Mouse (Mus musculus): ENCODE measurements around the gene Fgf11. TPM values are rescaled to one million over a fixed set of nuclear protein-coding genes. Genes with fewer than 3 reads are reported as not detected.

Gene Fgf11
- polyA plus RNA-seq, 1 experiment from 2014 or later: 3.4 TPM

Other genes starting within 250 kb of the Fgf11 start
- 27.9 and 33.2 TPM in 2 replicates for gene Efnb3, start 241.7 kb downstream of the Fgf11 start, polyA plus RNA-seq (2015; fragmentation: Nextera tagmentation; extraction: Ambion mirVana)
- gene Wrap53, start 221.6 kb downstream of the Fgf11 start, polyA plus RNA-seq (2015; fragmentation: Nextera tagmentation; extraction: Ambion mirVana): 23.6 and 24.8 TPM in 2 replicates
- 132 and 134 TPM in 2 replicates for gene Trp53, start 221.5 kb downstream of the Fgf11 start, polyA plus RNA-seq (2015; fragmentation: Nextera tagmentation; extraction: Ambion mirVana)
- gene Atp1b2, start 195.9 kb downstream of the Fgf11 start, polyA plus RNA-seq (2015; fragmentation: Nextera tagmentation; extraction: Ambion mirVana): 8.2 and 10.5 TPM in 2 replicates
- gene Shbg, start 184.0 kb downstream of the Fgf11 start, polyA plus RNA-seq (2015; fragmentation: Nextera tagmentation; extraction: Ambion mirVana): not detected in 2 replicates
- 15.7 and 16.2 TPM in 2 replicates for gene Sat2, start 179.8 kb downstream of the Fgf11 start, polyA plus RNA-seq (2015; fragmentation: Nextera tagmentation; extraction: Ambion mirVana)
- gene Fxr2, start 168.9 kb downstream of the Fgf11 start, polyA plus RNA-seq (2015; fragmentation: Nextera tagmentation; extraction: Ambion mirVana): 26.8 and 27.1 TPM in 2 replicates
- gene Sox15, start 146.5 kb downstream of the Fgf11 start, polyA plus RNA-seq (2015; fragmentation: Nextera tagmentation; extraction: Ambion mirVana): 3.2 and 4.8 TPM in 2 replicates
- 58.9 and 63.9 TPM in 2 replicates for gene Mpdu1, start 139.2 kb downstream of the Fgf11 start, polyA plus RNA-seq (2015; fragmentation: Nextera tagmentation; extraction: Ambion mirVana)
- 18.2 and 24.1 TPM in 2 replicates for gene Cd68, start 135.7 kb downstream of the Fgf11 start, polyA plus RNA-seq (2015; fragmentation: Nextera tagmentation; extraction: Ambion mirVana)
- gene Eif4a1, start 129.4 kb downstream of the Fgf11 start, polyA plus RNA-seq (2015; fragmentation: Nextera tagmentation; extraction: Ambion mirVana): 443 and 469 TPM in 2 replicates
- gene Senp3, start 119.8 kb downstream of the Fgf11 start, polyA plus RNA-seq (2015; fragmentation: Nextera tagmentation; extraction: Ambion mirVana): 87.5 and 87.9 TPM in 2 replicates
- 0.73 and 0.87 TPM in 2 replicates for gene Tnfsf13, start 116.1 kb downstream of the Fgf11 start, polyA plus RNA-seq (2015; fragmentation: Nextera tagmentation; extraction: Ambion mirVana)
- gene Tnfsf12, start 106.0 kb downstream of the Fgf11 start, polyA plus RNA-seq (2015; fragmentation: Nextera tagmentation; extraction: Ambion mirVana): 10.8 and 12.9 TPM in 2 replicates
- 4.8 and 5.7 TPM in 2 replicates for gene Tnfsfm13, start 105.8 kb downstream of the Fgf11 start, polyA plus RNA-seq (2015; fragmentation: Nextera tagmentation; extraction: Ambion mirVana)
- gene Polr2a, start 43.2 kb downstream of the Fgf11 start, polyA plus RNA-seq (2015; fragmentation: Nextera tagmentation; extraction: Ambion mirVana): 20.0 and 20.9 TPM in 2 replicates
- gene Slc35g3, start 39.9 kb downstream of the Fgf11 start, polyA plus RNA-seq (2015; fragmentation: Nextera tagmentation; extraction: Ambion mirVana): 0.09 and 0.15 TPM in 2 replicates
- 5.1 and 5.4 TPM in 2 replicates for gene Zbtb4, start 35.9 kb downstream of the Fgf11 start, polyA plus RNA-seq (2015; fragmentation: Nextera tagmentation; extraction: Ambion mirVana)
- 18.6 and 30.0 TPM in 2 replicates for gene Chrnb1, start 5.9 kb downstream of the Fgf11 start, polyA plus RNA-seq (2015; fragmentation: Nextera tagmentation; extraction: Ambion mirVana)
- 8.1 and 8.9 TPM in 2 replicates for gene Tmem102, start 3.8 kb upstream of the Fgf11 start, polyA plus RNA-seq (2015; fragmentation: Nextera tagmentation; extraction: Ambion mirVana)
- gene Gm39566, start 13.4 kb upstream of the Fgf11 start, polyA plus RNA-seq (2015; fragmentation: Nextera tagmentation; extraction: Ambion mirVana): not detected in 2 replicates
- not detected in 2 replicates for gene Spem2, start 16.6 kb upstream of the Fgf11 start, polyA plus RNA-seq (2015; fragmentation: Nextera tagmentation; extraction: Ambion mirVana)
- gene Spem1, start 20.3 kb upstream of the Fgf11 start, polyA plus RNA-seq (2015; fragmentation: Nextera tagmentation; extraction: Ambion mirVana): 0.28 TPM in 1 of 2 replicates, not detected in the other
- 7.6 and 8.7 TPM in 2 replicates for gene Nlgn2, start 35.9 kb upstream of the Fgf11 start, polyA plus RNA-seq (2015; fragmentation: Nextera tagmentation; extraction: Ambion mirVana)
- 325 and 365 TPM in 2 replicates for gene Tmem256, start 36.7 kb upstream of the Fgf11 start, polyA plus RNA-seq (2015; fragmentation: Nextera tagmentation; extraction: Ambion mirVana)
- gene Plscr3, start 44.5 kb upstream of the Fgf11 start, polyA plus RNA-seq (2015; fragmentation: Nextera tagmentation; extraction: Ambion mirVana): 132 and 134 TPM in 2 replicates
- 4.1 and 5.0 TPM in 2 replicates for gene Tnk1, start 56.9 kb upstream of the Fgf11 start, polyA plus RNA-seq (2015; fragmentation: Nextera tagmentation; extraction: Ambion mirVana)
- gene Tmem95, start 76.2 kb upstream of the Fgf11 start, polyA plus RNA-seq (2015; fragmentation: Nextera tagmentation; extraction: Ambion mirVana): 0.31 and 0.73 TPM in 2 replicates
- 20.5 TPM in 2 replicates for gene Kctd11, start 79.5 kb upstream of the Fgf11 start, polyA plus RNA-seq (2015; fragmentation: Nextera tagmentation; extraction: Ambion mirVana)
- gene Acap1, start 93.7 kb upstream of the Fgf11 start, polyA plus RNA-seq (2015; fragmentation: Nextera tagmentation; extraction: Ambion mirVana): 2.7 and 3.1 TPM in 2 replicates
- 7.6 and 8.4 TPM in 2 replicates for gene 2810408A11Rik, start 99.1 kb upstream of the Fgf11 start, polyA plus RNA-seq (2015; fragmentation: Nextera tagmentation; extraction: Ambion mirVana)
- gene Neurl4, start 99.2 kb upstream of the Fgf11 start, polyA plus RNA-seq (2015; fragmentation: Nextera tagmentation; extraction: Ambion mirVana): 7.1 and 7.3 TPM in 2 replicates
- gene Gps2, start 112.0 kb upstream of the Fgf11 start, polyA plus RNA-seq (2015; fragmentation: Nextera tagmentation; extraction: Ambion mirVana): 71.5 and 77.1 TPM in 2 replicates
- 1,601 and 1,681 TPM in 2 replicates for gene Eif5a, start 120.1 kb upstream of the Fgf11 start, polyA plus RNA-seq (2015; fragmentation: Nextera tagmentation; extraction: Ambion mirVana)
- 3.6 and 4.6 TPM in 2 replicates for gene Ybx2, start 133.9 kb upstream of the Fgf11 start, polyA plus RNA-seq (2015; fragmentation: Nextera tagmentation; extraction: Ambion mirVana)
- 23.0 and 23.5 TPM in 2 replicates for gene Slc2a4, start 146.3 kb upstream of the Fgf11 start, polyA plus RNA-seq (2015; fragmentation: Nextera tagmentation; extraction: Ambion mirVana)
- gene Cldn7, start 162.9 kb upstream of the Fgf11 start, polyA plus RNA-seq (2015; fragmentation: Nextera tagmentation; extraction: Ambion mirVana): 8.1 and 13.1 TPM in 2 replicates
- 24.6 and 32.0 TPM in 2 replicates for gene Ctdnep1, start 179.3 kb upstream of the Fgf11 start, polyA plus RNA-seq (2015; fragmentation: Nextera tagmentation; extraction: Ambion mirVana)
- 111 and 119 TPM in 2 replicates for gene Elp5, start 180.7 kb upstream of the Fgf11 start, polyA plus RNA-seq (2015; fragmentation: Nextera tagmentation; extraction: Ambion mirVana)
- gene Gabarap, start 189.3 kb upstream of the Fgf11 start, polyA plus RNA-seq (2015; fragmentation: Nextera tagmentation; extraction: Ambion mirVana): 545 and 568 TPM in 2 replicates
- 72.2 and 81.6 TPM in 2 replicates for gene Phf23, start 193.9 kb upstream of the Fgf11 start, polyA plus RNA-seq (2015; fragmentation: Nextera tagmentation; extraction: Ambion mirVana)
- 42.2 and 43.1 TPM in 2 replicates for gene Dvl2, start 198.7 kb upstream of the Fgf11 start, polyA plus RNA-seq (2015; fragmentation: Nextera tagmentation; extraction: Ambion mirVana)
- 92.2 and 100 TPM in 2 replicates for gene Acadvl, start 213.6 kb upstream of the Fgf11 start, polyA plus RNA-seq (2015; fragmentation: Nextera tagmentation; extraction: Ambion mirVana)
- gene Dlg4, start 215.1 kb upstream of the Fgf11 start, polyA plus RNA-seq (2015; fragmentation: Nextera tagmentation; extraction: Ambion mirVana): 9.6 and 10.7 TPM in 2 replicates

Data from limb, embryonic 15.5 days (tissue).